Mouse (Mus musculus) embryonic facial prominence, embryonic 11.5 days (tissue): ENCODE measurements around the gene Cadps2. TPM values are rescaled to one million over a fixed set of nuclear protein-coding genes. Genes with fewer than 3 reads are reported as not detected.

Experiments
- ATAC-seq: fragments of 200-750 bp; cut with Nextera tagmentation; replicated peaks from 2 replicates; pipeline ENCODE4 v1.8.0; 2017; ENCODE audit warnings: low read depth; ENCODE audit not compliant: insufficient number of reproducible peaks, low FRiP score, low TSS enrichment
- DNase-seq: peaks from one replicate; pipeline ENCODE4 v3.0.0-alpha.2; 2015; ENCODE audit warnings: low spot score
- H3K27ac ChIP-seq: fragments of 300-500 bp; sonication (generic); replicated peaks from 2 replicates; pipeline ENCODE4 v1.5.1; 2014; ENCODE audit warnings: mild to moderate bottlenecking, low read depth, low read length, control low read depth
- H3K27me3 ChIP-seq: fragments of 300-500 bp; sonication (generic); 2 replicates; pipeline ENCODE4 v1.6.1; 2014; ENCODE audit warnings: mild to moderate bottlenecking, low read length, moderate library complexity, mixed read lengths; ENCODE audit not compliant: control insufficient read depth, insufficient read depth
- H3K36me3 ChIP-seq: fragments of 300-500 bp; sonication (generic); replicated peaks from 2 replicates; pipeline ENCODE4 v1.6.1; 2014; ENCODE audit warnings: low read depth, mild to moderate bottlenecking, low read length, moderate library complexity, mixed read lengths; ENCODE audit not compliant: control insufficient read depth, insufficient read depth
- H3K4me1 ChIP-seq: fragments of 300-500 bp; sonication (generic); 2 replicates; pipeline ENCODE4 v1.6.1; 2014; ENCODE audit warnings: low read length, mixed read lengths; ENCODE audit not compliant: control insufficient read depth, insufficient read depth
- H3K4me2 ChIP-seq: fragments of 300-500 bp; sonication (generic); 2 replicates; pipeline ENCODE4 v1.6.1; 2014; ENCODE audit warnings: low read depth, mild to moderate bottlenecking, control low read depth, low read length, moderate library complexity
- H3K4me3 ChIP-seq: fragments of 300-500 bp; sonication (generic); 2 replicates; pipeline ENCODE4 v1.5.1; 2014; ENCODE audit warnings: low read depth, low read length, control low read depth
- H3K9ac ChIP-seq: fragments of 300-500 bp; sonication (generic); replicated peaks from 2 replicates; pipeline ENCODE4 v1.6.1; 2014; ENCODE audit warnings: mild to moderate bottlenecking, control low read depth, low read length
- H3K9me3 ChIP-seq: fragments of 300-500 bp; sonication (generic); replicated peaks from 2 replicates; pipeline ENCODE4 v1.6.1; 2016; ENCODE audit warnings: mild to moderate bottlenecking, low read length, inconsistent platforms, mixed read lengths; ENCODE audit not compliant: control insufficient read depth
- WGBS: fragments of 180-500 bp; shearing (Covaris S2); extraction: QIAGEN DNeasy Blood & Tissue Kit; methylation state at CpG from one replicate; pipeline ENCODE4 v1.1.7; 2014; 5-methylcytosine and 5-hydroxymethylcytosine counted together
- polyA plus RNA-seq: library from polyadenylated mRNA; unstranded; fragments of >200 nt; fragmentation: Nextera tagmentation; extraction: Ambion mirVana; gene quantifications from 2 replicates; pipeline ENCODE4 v1.2.1, GENCODE M21; 2014

The Cadps2 gene
- polyA plus RNA-seq, 1 experiment from 2014 or later, result 2.8 TPM

- Histone ChIP-seq H3K4me1 (peaks cover 7% of the 10 kb centered on the region; the same call in 1 of the 2 replicates), H3K27ac (no peak overlapping the region)
These were observed 595.1 kb downstream of the Cadps2 start for GRCm38 (mm10) chr6:23243821-23244760.

More at GRCm38 (mm10) chr6:23243821-23244760, 595.1 kb downstream of the Cadps2 start:
- WGBS, result 4% methylated on average over 15 of the region's 15 CpGs
- 0 out of 2 replicates have a peak overlapping the region, but pooled peaks have one; percentile 7 for H3K4me2 ChIP-seq
- no peak for ATAC-seq
- H3K4me3 ChIP-seq, result no peak overlapping the region
- DNase-seq, result peak; percentile 27
- H3K27me3 ChIP-seq, result peaks cover 40% of the 10 kb centered on the region
- no peaks in the 10 kb centered on the region for H3K36me3 ChIP-seq
- H3K9me3 ChIP-seq, result no peaks in the 10 kb centered on the region
- no peak overlapping the region for H3K9ac ChIP-seq

Other genes starting within 250 kb of the Cadps2 start
- not detected in 2 replicates for gene Rnf133, start 189.1 kb downstream of the Cadps2 start, polyA plus RNA-seq
- gene Rnf148, start 184.3 kb downstream of the Cadps2 start, polyA plus RNA-seq, result not detected in 2 replicates
- not detected in 2 replicates for gene Tas2r118, start 130.6 kb upstream of the Cadps2 start, polyA plus RNA-seq